Mouse (Mus musculus) inflammation-experienced regulatory T-cells, adult 6 months (primary cell): ENCODE measurements around the gene Slc25a25. TPM values are rescaled to one million over a fixed set of nuclear protein-coding genes. Genes with fewer than 3 reads are reported as not detected.

Experiments used
- ATAC-seq: one replicate; pipeline ENCODE4 v1.8.0; 2017
- polyA plus RNA-seq, 3 experiments: library from polyadenylated mRNA; unstranded; fragments of 100-300 nt; shearing (Covaris generic); gene quantifications; one replicate each; pipeline ENCODE4 v1.2.1; 2017

The Slc25a25 gene
- polyA plus RNA-seq, 3 experiments from 2014 or later: 2.2 to 4.4 (median 4.3) TPM

DNA sequence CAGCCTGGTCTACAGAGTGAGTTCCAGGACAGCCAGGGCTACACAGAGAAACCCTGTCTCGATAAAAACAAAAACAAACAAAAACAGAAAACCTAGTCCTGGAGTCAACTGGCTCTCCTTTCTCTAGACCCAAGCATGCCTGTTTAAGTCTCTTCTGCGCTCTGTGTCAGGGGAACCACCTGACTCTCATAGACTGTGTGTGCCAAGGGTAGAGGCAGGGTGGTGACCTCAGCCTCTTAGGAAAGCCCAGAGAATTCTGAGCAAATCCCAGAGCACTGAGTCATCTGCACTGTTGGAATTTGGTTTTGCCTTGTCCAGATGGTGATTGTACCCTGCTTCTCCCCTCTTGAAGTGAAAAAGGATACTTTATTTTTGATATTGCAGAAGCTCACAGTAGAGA is 7.1 kb upstream of the Slc25a25 start:
- ATAC-seq: no peak

- ATAC-seq: no peak
Measured at GRCm38 (mm10) chr2:32455101-32455500, 3.9 kb upstream of the Slc25a25 start.

DNA sequence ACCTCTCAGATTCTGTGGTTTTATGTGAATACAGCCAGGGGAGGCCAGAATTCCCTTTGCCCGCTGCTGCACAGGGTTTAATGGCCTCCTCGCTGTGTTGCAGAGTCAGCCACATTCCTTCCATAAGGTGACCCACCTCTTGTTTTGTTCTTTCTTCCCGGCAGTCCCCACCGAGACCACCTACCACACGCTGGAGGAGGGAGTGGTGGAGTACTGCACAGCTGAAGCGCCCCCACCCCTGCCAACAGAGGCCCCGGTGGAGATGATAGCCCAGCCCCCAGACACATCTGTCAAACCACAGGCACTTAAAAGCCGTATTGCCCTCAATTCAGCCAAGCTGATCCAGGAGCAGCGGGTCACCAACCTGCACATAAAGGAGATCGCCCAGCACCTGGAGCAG is 3.4 kb upstream of the Slc25a25 start:
- no peak for ATAC-seq

DNA sequence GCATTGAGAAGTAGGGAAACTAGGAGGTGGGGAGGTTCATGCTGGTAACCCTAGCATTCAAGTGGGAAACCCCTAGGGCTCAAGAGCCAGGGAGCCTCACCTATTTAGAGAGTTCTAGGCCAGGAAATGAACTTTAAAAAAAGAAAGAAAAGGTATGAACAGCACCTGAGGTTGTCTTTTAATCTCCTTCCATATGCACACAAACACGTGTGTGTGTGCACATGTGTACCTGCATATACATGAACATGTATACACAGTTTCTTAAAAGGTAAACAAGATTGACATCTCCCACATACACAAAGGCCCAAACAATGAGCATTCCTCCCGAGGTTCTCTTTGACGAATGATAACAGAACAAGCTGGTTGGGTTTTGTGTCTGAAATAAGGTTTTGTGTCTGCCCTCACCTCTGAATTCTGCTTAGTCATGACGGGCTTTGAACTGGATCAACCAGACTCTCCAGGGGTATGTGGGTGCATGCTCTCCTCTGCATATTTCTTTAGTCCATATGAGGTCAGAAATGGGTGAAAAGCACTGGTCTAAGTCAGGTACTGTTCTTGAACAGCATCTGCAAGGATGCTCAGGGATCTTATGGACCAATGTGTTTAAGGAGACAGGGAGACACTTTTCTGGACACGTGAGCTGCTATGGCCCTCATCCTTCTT is 2.5 kb upstream of the Slc25a25 start:
- ATAC-seq: no peak

- no peak for ATAC-seq
Measured at GRCm38 (mm10) chr2:32452441-32452971, 1.3 kb upstream of the Slc25a25 start.

DNA sequence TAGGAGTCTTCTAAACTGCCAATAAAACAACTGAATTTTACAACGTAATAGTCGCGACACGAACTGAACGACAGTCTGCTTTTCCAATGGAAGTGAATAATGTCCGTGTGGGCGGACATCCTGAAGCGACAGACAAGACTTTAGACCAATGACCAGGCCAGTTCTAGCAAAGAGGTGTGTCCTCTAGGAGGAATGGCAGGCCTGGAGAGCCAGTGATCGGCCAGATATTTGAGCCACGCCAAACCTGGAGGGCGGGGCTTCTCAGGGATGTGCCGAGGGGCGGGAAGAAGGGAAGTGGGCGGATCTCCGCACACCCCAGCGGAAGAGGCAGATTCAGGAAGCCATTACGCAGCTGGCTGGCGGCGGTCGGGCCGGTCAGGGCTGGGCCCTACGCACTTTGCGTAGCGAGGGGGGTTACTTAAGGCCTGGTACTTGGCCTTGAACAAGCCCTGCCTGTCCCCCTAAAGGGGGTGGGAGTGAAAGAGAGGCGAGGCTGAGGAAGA is 676 bp upstream of the Slc25a25 start:
- peak; percentile 84 for ATAC-seq

GRCm38 (mm10) chr2:32449761-32450754 is 1.2 kb downstream of the Slc25a25 start, which contains the start of gene Naif1:
Gene Naif1, plus strand, starts transcription at chr2:32450457.
- no peak for ATAC-seq

DNA sequence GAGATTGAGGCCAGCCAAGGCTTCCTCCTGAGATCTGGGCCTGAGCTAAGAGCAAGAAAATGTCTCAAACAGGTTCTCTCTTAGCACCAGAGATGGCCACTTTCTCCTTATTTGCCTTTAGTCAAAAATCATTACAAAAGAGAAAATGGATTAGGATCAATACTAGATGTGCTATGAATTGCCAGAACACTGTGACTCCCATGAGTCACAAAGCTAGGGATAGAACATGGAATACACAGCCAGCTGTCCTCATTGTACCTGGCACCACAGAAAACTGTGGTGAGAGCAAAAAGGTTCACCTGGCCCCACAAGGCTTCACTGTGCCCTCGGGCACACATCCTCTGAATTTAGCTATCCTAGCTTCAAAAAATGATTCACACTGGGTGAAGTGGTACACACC is 2.8 kb downstream of the Slc25a25 start:
- no peak for ATAC-seq

GRCm38 (mm10) chr2:32447264-32447936 is 3.8 kb downstream of the Slc25a25 start:
- ATAC-seq: peak; percentile 53

- ATAC-seq: no peak
Measured at GRCm38 (mm10) chr2:32445535-32445934, 5.7 kb downstream of the Slc25a25 start.

DNA sequence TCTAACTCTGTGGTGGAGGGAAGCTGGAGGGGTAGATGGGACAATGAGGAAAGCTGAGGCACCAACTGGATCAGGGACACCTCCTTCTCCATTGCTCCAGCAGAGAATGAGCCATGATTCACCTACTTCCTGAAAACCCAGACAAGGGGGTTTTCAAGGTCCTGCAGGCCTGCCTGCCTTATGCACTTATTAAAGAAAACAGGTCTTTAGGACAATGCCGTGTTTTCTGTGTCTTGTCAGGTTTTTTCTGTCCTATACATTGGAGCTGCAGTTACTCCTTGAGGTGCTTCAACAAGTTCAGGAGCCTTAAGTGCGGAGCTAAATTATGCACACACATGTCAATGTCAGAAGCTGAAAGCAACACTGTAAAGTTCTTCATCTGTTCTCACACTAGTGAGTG is 9.7 kb downstream of the Slc25a25 start:
- ATAC-seq: no peak

- no peak for ATAC-seq
Measured at GRCm38 (mm10) chr2:32440632-32441031, 10.6 kb downstream of the Slc25a25 start.

DNA sequence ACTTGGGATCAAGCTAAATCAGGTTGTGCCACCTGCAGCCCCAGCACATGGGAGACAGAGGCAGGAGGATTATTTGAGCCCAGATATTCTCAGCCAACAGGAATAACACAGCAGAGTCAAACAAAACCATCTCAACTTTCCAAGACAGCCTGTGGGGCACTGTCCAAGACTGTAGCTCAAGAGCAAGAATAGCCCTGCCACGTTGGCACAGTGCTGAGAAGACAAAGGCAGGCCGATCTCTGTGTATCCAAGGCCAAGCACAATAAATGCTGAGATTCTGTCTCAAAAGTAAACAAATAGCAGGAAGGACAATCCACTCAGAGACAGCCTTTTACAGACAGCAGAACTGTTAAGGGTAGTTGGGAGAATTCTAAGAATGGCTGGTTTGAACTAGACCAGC is 11.1 kb downstream of the Slc25a25 start:
- no peak for ATAC-seq

DNA sequence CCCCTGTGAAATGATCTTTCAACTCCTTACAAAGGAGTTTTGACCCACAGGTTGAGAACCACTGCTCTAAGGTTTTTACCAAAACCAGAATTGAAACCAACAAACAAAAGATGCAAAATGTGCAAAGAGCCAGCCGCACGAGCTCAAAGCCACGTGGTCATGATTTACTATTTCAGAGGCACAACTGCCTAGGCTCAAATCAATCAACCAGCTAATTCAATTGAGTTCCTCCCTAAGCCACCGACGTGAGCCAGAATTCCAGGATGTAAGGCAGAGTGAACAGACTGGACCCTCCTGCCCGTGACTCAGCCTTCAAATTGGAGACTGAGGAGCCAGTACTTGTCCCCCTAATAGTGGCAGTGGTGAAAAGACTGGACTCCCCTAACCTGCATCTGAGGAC is 12.1 kb downstream of the Slc25a25 start:
- no peak for ATAC-seq

DNA sequence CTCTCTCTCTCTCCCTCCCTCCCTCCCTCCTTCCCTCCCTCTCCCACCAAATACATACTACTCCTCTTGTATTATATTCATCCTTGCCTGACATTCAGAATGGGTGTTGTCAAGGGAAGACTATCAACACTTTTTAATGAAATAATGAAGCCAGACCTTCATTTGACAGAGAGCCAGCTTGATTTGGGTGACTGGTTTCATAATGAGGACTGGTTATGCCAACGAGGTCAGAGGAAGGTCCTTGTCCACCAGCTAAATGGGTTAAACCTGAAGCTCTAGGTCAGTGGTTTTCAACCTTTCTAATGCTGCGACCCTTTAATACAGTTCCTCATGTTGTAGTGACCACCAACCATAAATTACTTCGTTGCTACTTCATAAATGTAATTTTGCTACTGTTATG is 12.5 kb downstream of the Slc25a25 start:
- no peak for ATAC-seq

DNA sequence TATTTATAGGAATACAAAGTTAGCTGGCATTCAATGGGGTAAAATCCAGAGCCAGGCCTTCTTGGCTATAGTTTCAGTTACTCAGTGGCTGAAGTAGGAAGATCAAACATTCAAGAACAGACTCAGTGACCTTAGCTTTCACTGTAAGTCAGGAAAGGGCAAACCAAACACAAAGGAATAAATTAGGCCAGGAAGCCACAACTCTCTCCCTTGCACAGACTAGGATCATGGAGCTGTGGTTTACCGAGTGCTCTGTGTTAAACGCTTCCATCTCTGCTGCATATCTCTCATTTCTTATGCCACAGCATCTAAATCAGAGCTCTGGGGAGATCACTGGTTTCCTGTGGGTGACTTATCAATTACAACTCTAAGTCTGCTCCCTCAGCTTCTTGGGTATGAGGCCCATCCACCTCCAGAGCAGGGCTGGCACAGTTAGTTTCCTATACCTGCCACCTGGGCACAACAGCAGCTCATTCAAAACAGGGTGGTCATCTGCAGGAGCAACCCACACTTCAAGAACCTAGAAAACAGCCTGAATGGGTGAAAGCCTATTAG is 13.6 kb downstream of the Slc25a25 start:
- ATAC-seq: no peak

DNA sequence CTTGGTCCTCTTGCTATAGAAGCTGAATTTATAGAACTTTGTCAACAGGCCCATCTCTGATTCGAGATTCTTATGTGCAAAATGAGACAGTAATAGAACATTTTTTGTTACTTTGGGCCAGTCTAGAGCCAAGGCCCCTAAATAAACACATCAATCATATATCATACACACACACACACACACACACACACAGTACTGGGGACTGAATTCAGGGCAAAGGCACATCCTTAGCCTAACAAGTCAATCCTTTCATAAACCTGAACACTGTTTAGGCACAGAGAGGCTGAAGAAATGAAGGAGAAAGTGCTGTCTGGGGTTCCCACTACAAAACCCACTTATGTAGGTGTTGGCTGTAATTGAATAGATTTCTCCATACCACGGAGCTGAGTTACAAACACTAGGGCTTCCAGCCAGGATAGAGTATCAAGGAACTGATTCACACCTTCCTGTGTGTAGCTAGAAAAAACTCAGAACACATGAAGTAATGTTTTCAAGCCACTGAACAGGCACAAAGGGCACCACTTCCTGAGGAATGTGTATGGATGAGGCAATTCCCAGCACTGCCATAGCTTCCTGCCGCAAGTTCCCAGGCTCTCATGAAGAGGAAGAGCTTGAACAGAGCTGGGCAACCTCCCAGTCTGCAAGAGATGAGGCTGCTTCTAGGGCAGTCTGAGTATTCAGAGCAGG is 14.4 kb downstream of the Slc25a25 start:
- ATAC-seq: no peak

GRCm38 (mm10) chr2:32430701-32431676 is 20.3 kb downstream of the Slc25a25 start:
- ATAC-seq: no peak

DNA sequence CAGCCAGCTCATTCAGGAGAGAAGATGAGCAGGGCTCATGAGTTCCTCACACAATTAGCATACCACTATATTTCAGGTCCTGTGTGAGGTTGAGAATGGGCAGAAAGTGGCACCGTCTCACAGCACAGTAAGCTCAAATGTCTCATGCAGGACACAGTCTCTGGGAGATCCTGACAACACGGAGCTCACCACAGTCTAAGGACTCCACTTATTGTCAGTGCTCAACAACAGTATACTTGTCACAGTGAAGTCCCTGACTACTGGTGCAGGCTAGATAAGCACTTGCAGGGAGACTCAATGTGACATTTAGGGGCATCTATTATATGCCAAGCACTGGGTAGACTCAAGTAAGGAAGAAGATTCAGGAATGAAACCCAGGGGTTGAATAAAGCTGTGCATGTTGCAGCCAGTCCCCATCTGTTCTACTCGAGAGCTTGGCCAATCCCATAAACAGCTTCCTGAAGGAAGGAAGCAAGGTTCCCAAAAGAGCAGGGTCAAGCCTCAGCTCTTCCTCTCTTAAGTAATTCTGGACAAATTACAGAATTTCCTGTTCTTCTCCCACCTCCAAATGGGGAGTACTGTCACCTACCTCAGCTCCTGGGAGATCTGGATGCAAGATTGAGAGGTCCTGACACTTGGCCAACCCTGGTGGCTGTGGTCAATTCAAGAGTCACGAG is 21.9 kb downstream of the Slc25a25 start:
- ATAC-seq: no peak

DNA sequence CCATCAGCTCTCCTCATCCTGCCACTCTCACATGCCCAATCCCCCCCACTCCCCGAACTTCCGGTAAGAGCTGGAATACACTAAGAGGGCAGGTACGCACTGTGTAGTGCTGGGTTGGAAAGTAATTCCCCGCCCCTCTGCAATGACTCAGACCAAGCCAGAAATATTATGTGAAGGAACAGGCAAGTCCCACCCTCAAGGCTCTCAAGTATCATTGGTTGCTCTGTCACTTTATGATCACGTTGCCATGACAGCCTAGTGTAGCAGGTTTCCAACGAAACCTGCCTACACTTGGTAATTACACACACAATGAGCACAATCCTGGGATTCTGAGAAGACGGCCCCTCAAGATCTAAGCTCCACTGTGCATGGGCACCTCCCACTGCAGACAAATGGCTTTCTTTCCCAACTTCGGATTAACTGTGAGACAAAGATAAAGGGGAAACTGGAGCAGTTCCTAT is 23.0 kb downstream of the Slc25a25 start:
- ATAC-seq: peak; percentile 49
